Mouse (Mus musculus) cerebellum, postnatal 25 days (tissue): ENCODE measurements at regions not wholly inside any gene's neighbourhood (a gene's known extent, or its start where the extent isn't known, plus 50 kb on each side); places are given as distances from the start of the nearest gene placed in this dataset.

Source experiments
- DNase-seq, 2 experiments: peaks; one replicate each; pipeline ENCODE4 v3.0.0; 2021; ENCODE audit warnings: mixed read lengths in 2 of 2

GRCm38 (mm10) chr17:4726331-4726741 lies 267.8 kb upstream of the Arid1b start:
- DNase-seq: peak; percentile 6 to 10

GRCm38 (mm10) chr17:4734412-4734881 lies 259.7 kb upstream of the Arid1b start:
- DNase-seq: no peak

GRCm38 (mm10) chr17:4735185-4735584 lies 258.9 kb upstream of the Arid1b start:
- DNase-seq: no peak

- DNase-seq: no peak
Observed at GRCm38 (mm10) chr17:4736689-4737088, 257.4 kb upstream of the Arid1b start.

GRCm38 (mm10) chr17:4738717-4739485 lies 255.2 kb upstream of the Arid1b start:
- DNase-seq: no peak

GRCm38 (mm10) chr17:4740784-4741183 lies 253.3 kb upstream of the Arid1b start:
- DNase-seq: peak; percentile 71 to 85

GRCm38 (mm10) chr17:4742314-4742713 lies 251.8 kb upstream of the Arid1b start:
- DNase-seq: no peak

GRCm38 (mm10) chr17:4762956-4763355 lies 231.2 kb upstream of the Arid1b start:
- DNase-seq: no peak

GRCm38 (mm10) chr17:4765723-4766122 lies 228.4 kb upstream of the Arid1b start:
- no peak for DNase-seq

GRCm38 (mm10) chr17:4767947-4768522 lies 226.1 kb upstream of the Arid1b start:
- DNase-seq: no peak

- no peak for DNase-seq
Observed at GRCm38 (mm10) chr17:4769284-4769683, 224.8 kb upstream of the Arid1b start.

- no peak for DNase-seq
Observed at GRCm38 (mm10) chr17:4770052-4770451, 224.1 kb upstream of the Arid1b start.

GRCm38 (mm10) chr17:4778161-4778560 lies 216.0 kb upstream of the Arid1b start:
- peak; percentile 82 to 88 for DNase-seq

GRCm38 (mm10) chr17:4779017-4779416 lies 215.1 kb upstream of the Arid1b start:
- no peak for DNase-seq

- no peak for DNase-seq
Observed at GRCm38 (mm10) chr17:4781586-4781985, 212.5 kb upstream of the Arid1b start.

- peak; percentile 13 to 17 for DNase-seq
Observed at GRCm38 (mm10) chr17:4784296-4784695, 209.8 kb upstream of the Arid1b start.

- peak; percentile 35 to 44 for DNase-seq
Observed at GRCm38 (mm10) chr17:4785281-4785839, 208.8 kb upstream of the Arid1b start.

- no peak for DNase-seq
Observed at GRCm38 (mm10) chr17:4786524-4786923, 207.6 kb upstream of the Arid1b start.

- DNase-seq: no peak
Observed at GRCm38 (mm10) chr17:4791873-4792272, 202.3 kb upstream of the Arid1b start.

- no peak for DNase-seq
Observed at GRCm38 (mm10) chr17:4796241-4796640, 197.9 kb upstream of the Arid1b start.

- no peak for DNase-seq
Observed at GRCm38 (mm10) chr17:4804013-4804412, 190.1 kb upstream of the Arid1b start.

- peak in 1 of 2 experiments; percentile 42 for DNase-seq
Observed at GRCm38 (mm10) chr17:4806051-4806450, 188.1 kb upstream of the Arid1b start.

GRCm38 (mm10) chr17:4808926-4809325 lies 185.2 kb upstream of the Arid1b start:
- DNase-seq: no peak

GRCm38 (mm10) chr17:4813232-4813631 lies 180.9 kb upstream of the Arid1b start:
- DNase-seq: no peak
